Mouse (Mus musculus): ENCODE results near the gene Lsm10. TPM values are rescaled to one million over a fixed set of nuclear protein-coding genes. Genes with fewer than 3 reads are reported as not detected.
A peak's percentile ranks its signal among the peaks of the same experiment; 100 is the strongest.

Lsm10 gene
- polyA plus RNA-seq, 1 experiment from 2014 or later = 56.0 TPM

GRCm38 (mm10) chr4:126113243-126113642, 16.8 kb downstream of the Lsm10 start:
- Histone ChIP-seq H3K4me3 (no peak overlapping the region), H3K4me1 (peaks cover 37% of the 10 kb centered on the region), H3K27me3 (no peaks in the 10 kb centered on the region), H3K36me3 (ENCODE audit: poor library complexity, severe bottlenecking) (peaks cover 4% of the 10 kb centered on the region; the same call in 1 of the 2 replicates), H3K27ac (no peak overlapping the region), H3K4me2 (no peak overlapping the region), H3K9ac (no peak overlapping the region), H3K9me3 (replicated peaks) (no peaks in the 10 kb centered on the region)
- WGBS = 81% methylated on average over 4 of the region's 4 CpGs
- ATAC-seq = no peak

- Histone ChIP-seq H3K4me2 (no peak overlapping the region), H3K9me3 (replicated peaks) (no peaks in the 10 kb centered on the region), H3K36me3 (ENCODE audit: poor library complexity, severe bottlenecking) (peaks cover 6% of the 10 kb centered on the region; the same call in 1 of the 2 replicates), H3K27ac (no peak overlapping the region), H3K4me1 (peaks cover 36% of the 10 kb centered on the region), H3K9ac (no peak overlapping the region), H3K4me3 (no peak overlapping the region), H3K27me3 (no peaks in the 10 kb centered on the region)
- ATAC-seq = no peak
- 20% methylated on average over 6 of the region's 6 CpGs for WGBS
Observed at GRCm38 (mm10) chr4:126113943-126114342, 17.5 kb downstream of the Lsm10 start.

- no peak overlapping the region for H3K4me2 ChIP-seq
- H3K27ac ChIP-seq = no peak overlapping the region
- no peaks in the 10 kb centered on the region for H3K27me3 ChIP-seq
- no peak overlapping the region for H3K4me3 ChIP-seq
- ATAC-seq = no peak
- 90% methylated on average over 9 of the region's 9 CpGs for WGBS
- peaks cover 27% of the 10 kb centered on the region for H3K4me1 ChIP-seq
- H3K36me3 ChIP-seq (ENCODE audit: poor library complexity, severe bottlenecking) = peaks cover 9% of the 10 kb centered on the region; the same call in 1 of the 2 replicates
- no peaks in the 10 kb centered on the region for H3K9me3 ChIP-seq (replicated peaks)
- no peak overlapping the region for H3K9ac ChIP-seq
Observed at GRCm38 (mm10) chr4:126115411-126115810, 19.0 kb downstream of the Lsm10 start.

- H3K9ac ChIP-seq = no peak overlapping the region
- H3K36me3 ChIP-seq (ENCODE audit: poor library complexity, severe bottlenecking) = peaks cover 12% of the 10 kb centered on the region
- ATAC-seq = no peak
- H3K4me1 ChIP-seq = peaks cover 21% of the 10 kb centered on the region
- H3K27me3 ChIP-seq = no peaks in the 10 kb centered on the region
- H3K9me3 ChIP-seq (replicated peaks) = 0 out of 2 replicates have a peak, but pooled peaks cover 2% of the 10 kb centered on the region
- H3K4me3 ChIP-seq = no peak overlapping the region
- H3K27ac ChIP-seq = no peak overlapping the region
- WGBS = 76% methylated on average over 6 of the region's 6 CpGs
- H3K4me2 ChIP-seq = no peak overlapping the region
Observed at GRCm38 (mm10) chr4:126115871-126116521, 19.6 kb downstream of the Lsm10 start.

GRCm38 (mm10) chr4:126117116-126117515, 20.7 kb downstream of the Lsm10 start:
- no peaks in the 10 kb centered on the region for H3K27me3 ChIP-seq
- H3K4me3 ChIP-seq = no peak overlapping the region
- H3K4me1 ChIP-seq = peaks cover 17% of the 10 kb centered on the region; the same call in 1 of the 2 replicates
- no peak overlapping the region for H3K9ac ChIP-seq
- peaks cover 11% of the 10 kb centered on the region; the same call in 1 of the 2 replicates for H3K9me3 ChIP-seq (replicated peaks)
- peak overlapping the region; percentile 19; the same call in 1 of the 2 replicates for H3K27ac ChIP-seq
- H3K36me3 ChIP-seq (ENCODE audit: poor library complexity, severe bottlenecking) = peaks cover 20% of the 10 kb centered on the region
- no peak overlapping the region for H3K4me2 ChIP-seq
- 83% methylated on average over 8 of the region's 8 CpGs for WGBS
- no peak for ATAC-seq

- Histone ChIP-seq H3K4me3 (no peak overlapping the region), H3K27me3 (no peaks in the 10 kb centered on the region), H3K27ac (peak overlapping the region; percentile 65), H3K36me3 (ENCODE audit: poor library complexity, severe bottlenecking) (peaks cover 26% of the 10 kb centered on the region), H3K4me2 (no peak overlapping the region), H3K9ac (no peak overlapping the region), H3K4me1 (peaks cover 20% of the 10 kb centered on the region; the same call in 1 of the 2 replicates), H3K9me3 (replicated peaks) (peaks cover 11% of the 10 kb centered on the region; the same call in 1 of the 2 replicates)
- peak; percentile 45; the same call in 1 of the 2 replicates for ATAC-seq
- WGBS = 79% methylated on average over 4 of the region's 4 CpGs
Observed at GRCm38 (mm10) chr4:126118651-126119050, 22.2 kb downstream of the Lsm10 start.

GRCm38 (mm10) chr4:126119051-126119450, 22.6 kb downstream of the Lsm10 start:
- Histone ChIP-seq H3K27ac (peak overlapping the region; percentile 65), H3K27me3 (no peaks in the 10 kb centered on the region), H3K4me2 (no peak overlapping the region), H3K9me3 (replicated peaks) (peaks cover 11% of the 10 kb centered on the region; the same call in 1 of the 2 replicates), H3K4me1 (peaks cover 16% of the 10 kb centered on the region; the same call in 1 of the 2 replicates), H3K36me3 (ENCODE audit: poor library complexity, severe bottlenecking) (peaks cover 30% of the 10 kb centered on the region), H3K9ac (no peak overlapping the region), H3K4me3 (no peak overlapping the region)
- ATAC-seq = no peak
- 77% methylated on average over 1 of the region's 1 CpGs for WGBS

- Histone ChIP-seq H3K27me3 (no peaks in the 10 kb centered on the region), H3K9ac (no peak overlapping the region), H3K36me3 (ENCODE audit: poor library complexity, severe bottlenecking) (peaks cover 39% of the 10 kb centered on the region), H3K4me1 (peaks cover 16% of the 10 kb centered on the region; the same call in 1 of the 2 replicates), H3K4me2 (no peak overlapping the region), H3K27ac (no peak overlapping the region), H3K9me3 (replicated peaks) (peaks cover 11% of the 10 kb centered on the region; the same call in 1 of the 2 replicates), H3K4me3 (no peak overlapping the region)
- no peak for ATAC-seq
- WGBS = 93% methylated on average over 5 of the region's 5 CpGs
Observed at GRCm38 (mm10) chr4:126120052-126120451, 23.6 kb downstream of the Lsm10 start.

GRCm38 (mm10) chr4:126120506-126120905, 24.1 kb downstream of the Lsm10 start:
- no peak overlapping the region for H3K4me3 ChIP-seq
- ATAC-seq = no peak
- 92% methylated on average over 2 of the region's 2 CpGs for WGBS
- peaks cover 43% of the 10 kb centered on the region for H3K36me3 ChIP-seq (ENCODE audit: poor library complexity, severe bottlenecking)
- no peak overlapping the region for H3K4me2 ChIP-seq
- H3K27me3 ChIP-seq = no peaks in the 10 kb centered on the region
- no peak overlapping the region for H3K9ac ChIP-seq
- H3K27ac ChIP-seq = no peak overlapping the region
- peaks cover 11% of the 10 kb centered on the region; the same call in 1 of the 2 replicates for H3K9me3 ChIP-seq (replicated peaks)
- H3K4me1 ChIP-seq = peaks cover 15% of the 10 kb centered on the region; the same call in 1 of the 2 replicates

GRCm38 (mm10) chr4:126123309-126124040, 27.1 kb downstream of the Lsm10 start:
- Histone ChIP-seq H3K9ac (no peak overlapping the region), H3K27ac (no peak overlapping the region), H3K27me3 (no peaks in the 10 kb centered on the region), H3K4me1 (peaks cover 7% of the 10 kb centered on the region; the same call in 1 of the 2 replicates), H3K9me3 (replicated peaks) (peaks cover 11% of the 10 kb centered on the region; the same call in 1 of the 2 replicates), H3K4me3 (no peak overlapping the region), H3K36me3 (ENCODE audit: poor library complexity, severe bottlenecking) (peaks cover 64% of the 10 kb centered on the region), H3K4me2 (no peak overlapping the region)
- 82% methylated on average over 10 of the region's 10 CpGs for WGBS
- ATAC-seq = no peak

- no peak overlapping the region for H3K4me2 ChIP-seq
- no peaks in the 10 kb centered on the region for H3K27me3 ChIP-seq
- H3K27ac ChIP-seq = no peak overlapping the region
- 82% methylated on average over 11 of the region's 11 CpGs for WGBS
- ATAC-seq = no peak
- peaks cover 73% of the 10 kb centered on the region for H3K36me3 ChIP-seq (ENCODE audit: poor library complexity, severe bottlenecking)
- H3K9ac ChIP-seq = no peak overlapping the region
- no peak overlapping the region for H3K4me3 ChIP-seq
- no peaks in the 10 kb centered on the region for H3K9me3 ChIP-seq (replicated peaks)
- peaks cover 23% of the 10 kb centered on the region for H3K4me1 ChIP-seq
Observed at GRCm38 (mm10) chr4:126130502-126130901, 34.1 kb downstream of the Lsm10 start.

Data from forebrain, embryonic 13.5 days (tissue).